Mouse (Mus musculus): Measurements from ENCODE around the gene Gm10375.
"Not testable (repeated sequence)": the region's sequence is repeated elsewhere in the genome, so short reads cannot be mapped to it uniquely, and the experiment has no call there.

DNA sequence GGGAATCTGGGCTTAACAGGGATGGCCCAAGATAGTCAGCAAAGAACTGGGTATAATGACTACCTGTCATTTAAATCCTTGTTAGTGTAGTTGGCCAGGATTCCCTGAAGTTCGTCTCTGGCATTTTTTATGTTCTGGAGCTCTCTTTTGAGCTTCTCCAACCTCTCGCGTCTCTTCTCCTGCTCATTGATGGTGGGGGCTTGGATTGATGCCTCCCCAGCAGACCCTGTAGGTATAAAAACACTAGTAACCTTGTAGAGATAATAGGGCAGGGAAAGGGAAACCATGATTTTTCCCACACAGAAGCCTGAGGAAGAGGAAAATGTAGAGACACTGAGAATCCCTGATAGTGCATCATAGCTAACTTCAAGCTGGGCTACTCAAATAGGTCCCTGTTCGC lies 29.8 kb downstream of the Gm10375 start:
- TF ChIP-seq POLR2A (IDR thresholded peaks at IDR 0.05; ENCODE audit: low read depth, low read length); CTCF (IDR thresholded peaks at IDR 0.05; ENCODE audit: borderline replicate concordance, insufficient read depth, low read length): not testable (repeated sequence)

Measured in embryonic fibroblast, embryonic 13.5 days (primary cell).